Comparison of ENCODE assay signal across 28 mouse cellular contexts in the genomic region with DNA sequence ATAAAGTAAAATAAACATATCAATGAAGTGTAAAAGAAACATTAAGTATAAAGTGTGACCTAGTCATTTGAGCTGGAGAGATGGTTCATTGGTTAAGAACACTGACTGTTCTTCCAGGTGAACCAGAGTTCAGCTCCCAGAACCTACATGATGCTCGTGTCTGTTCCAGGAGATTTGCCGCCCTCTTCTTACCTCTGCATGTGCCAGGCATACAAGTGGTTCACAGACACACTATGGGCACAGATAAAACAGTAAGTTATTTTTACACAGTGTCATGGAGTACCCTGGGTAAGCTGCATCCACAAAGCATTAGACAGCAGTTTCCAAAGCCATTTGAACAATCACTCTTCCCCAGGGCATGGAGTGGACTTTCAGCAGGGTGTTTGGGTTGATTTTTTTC. TPM values are rescaled to one million over a fixed set of nuclear protein-coding genes. Genes with fewer than 3 reads are reported as not detected.
DNase-seq lines count a peak whose midpoint lies in the region; ATAC-seq lines count a peak whose summit lies in the region.
"Had no signal": no experiment of that assay in that cellular context is flagged by ENCODE, and none has a peak within 500 bp of the region (broad histone marks: within the 10 kb centered on the region; RNA-seq: fewer than 3 reads in every experiment).

No protein-coding gene starts in this region.

- intact Hi-C loops in heart, postnatal 36 days (cut with DNase I) = no loop called here

- H3K27ac ChIP-seq in heart, embryonic 10.5 days = peak overlapping the region; percentile 16; the same call in 1 of the 2 replicates
- peak overlapping the region; percentile 92 for H3K27ac ChIP-seq in liver, embryonic 15.5 days (replicated peaks)
- H3K27ac ChIP-seq: embryonic facial prominence, embryonic 13.5 days; forebrain, embryonic 13.5 days; hindbrain, embryonic 12.5 days; hindbrain, postnatal 0 days; intestine, embryonic 15.5 days; kidney, postnatal 0 days; stomach, postnatal 0 days had no signal

- peak overlapping the region; percentile 45 for H3K4me2 ChIP-seq in liver, embryonic 15.5 days
- H3K4me2 ChIP-seq: embryonic facial prominence, embryonic 13.5 days; forebrain, embryonic 13.5 days; hindbrain, embryonic 12.5 days; intestine, embryonic 15.5 days had no signal

- peaks cover 19% of the 10 kb centered on the region for H3K4me1 ChIP-seq in heart, embryonic 10.5 days
- H3K4me1 ChIP-seq in liver, embryonic 15.5 days (replicated peaks) = peaks cover 72% of the 10 kb centered on the region

- H3K36me3 ChIP-seq in heart, embryonic 10.5 days = no peaks in the 10 kb centered on the region
- H3K36me3 ChIP-seq in liver, embryonic 15.5 days (replicated peaks) = no peaks in the 10 kb centered on the region
- H3K36me3 ChIP-seq: embryonic facial prominence, embryonic 13.5 days; hindbrain, embryonic 12.5 days; intestine, embryonic 15.5 days had no signal

- DNase-seq in heart, embryonic 10.5 days (ENCODE audit: low spot score) = no peak
- no peak for DNase-seq in heart, postnatal 36 days
- DNase-seq in c-Kit-negative CD71-positive TER-119-positive erythroid progenitor cells, embryonic 14.5 days (ENCODE audit: low read depth, low spot score) = peak; percentile 55
- DNase-seq in liver = peak; percentile 59
- no peak for DNase-seq in adrenal gland, adult 8-10 months
- DNase-seq: adrenal gland, postnatal 36 days; cerebellum, adult 9-11 months; embryo, embryonic 11 days; gastrocnemius, postnatal 25 days; heart, adult 11 months; kidney, adult 8-10 months; kidney, postnatal 4 days; lung, postnatal 36 days; midbrain, embryonic 14.5 days; right cerebral cortex, postnatal 4 days; thymus, adult 18-20 months; thymus, postnatal 25 days had no signal

- H3K9ac ChIP-seq in liver, embryonic 15.5 days = no peak overlapping the region
- H3K9ac ChIP-seq: embryonic facial prominence, embryonic 13.5 days; forebrain, embryonic 13.5 days; hindbrain, embryonic 12.5 days; intestine, embryonic 15.5 days had no signal

- no peak overlapping the region for H3K4me3 ChIP-seq in heart, embryonic 10.5 days
- H3K4me3 ChIP-seq in liver, embryonic 15.5 days (replicated peaks) = no peak overlapping the region
- H3K4me3 ChIP-seq: embryonic facial prominence, embryonic 13.5 days; forebrain, embryonic 13.5 days; hindbrain, embryonic 12.5 days; intestine, embryonic 15.5 days; megakaryocyte, embryonic 14.5 days had no signal

- peak; percentile 49 for ATAC-seq in liver, embryonic 15.5 days (ENCODE audit: insufficient read depth)
- ATAC-seq in megakaryocyte progenitor cell, adult 5-6 weeks (replicated peaks; ENCODE audit: poor library complexity) = no peak
- ATAC-seq in CD4-positive, CD25-positive, alpha-beta regulatory T cell, adult 4 months = no peak
- ATAC-seq: forebrain, embryonic 13.5 days; hindbrain, postnatal 0 days had no signal

- no peaks in the 10 kb centered on the region for H3K9me3 ChIP-seq in heart, embryonic 10.5 days
- 0 out of 2 replicates have a peak, but pooled peaks cover 4% of the 10 kb centered on the region for H3K9me3 ChIP-seq in liver, embryonic 15.5 days (replicated peaks)
- H3K9me3 ChIP-seq: embryonic facial prominence, embryonic 13.5 days; forebrain, embryonic 13.5 days; hindbrain, embryonic 12.5 days; intestine, embryonic 15.5 days; megakaryocyte, embryonic 14.5 days had no signal

- WGBS in heart, embryonic 10.5 days = 72% methylated on average over 2 of the region's 2 CpGs
- WGBS in liver, embryonic 15.5 days (ENCODE audit: insufficient replicate concordance) = 34% methylated on average over 2 of the region's 2 CpGs

- peaks cover 57% of the 10 kb centered on the region for H3K27me3 ChIP-seq in heart, embryonic 10.5 days (ENCODE audit: insufficient read depth, poor library complexity, severe bottlenecking)
- peaks cover 42% of the 10 kb centered on the region for H3K27me3 ChIP-seq in liver, embryonic 15.5 days

RNA-seq across cellular contexts. Expression of gene Reln, which starts 3.2 kb away (rescaled TPM):
- polyA plus RNA-seq in heart, embryonic 10.5 days (2016; fragmentation: Nextera tagmentation; extraction: Ambion mirVana) = 2.7 and 16.9 TPM in 2 replicates
- 1 to 10 TPM; 3.0 to 4.2 TPM for total RNA-seq in heart, postnatal 36 days (2021)
- 18.7 and 26.2 TPM in 2 replicates for polyA plus RNA-seq in liver, embryonic 15.5 days (2015; fragmentation: Nextera tagmentation; extraction: Ambion mirVana)
- total RNA-seq in megakaryocyte progenitor cell, adult 5-6 weeks (2015) = 0.15 TPM in 1 of 2 replicates, not detected in the other
- total RNA-seq in megakaryocyte progenitor cell, adult 5-6 weeks (2017) = not detected in 2 replicates
- total RNA-seq in adrenal gland, adult 8-10 months (2022) = 1 to 10 TPM in 2 of 4 experiments, under 1 TPM in 2; 0.83 to 2.4 (median 1.4) TPM
- polyA plus RNA-seq in CD4-positive, CD25-positive, alpha-beta regulatory T cell, adult 4 months (2017; shearing (Covaris generic)) = under 1 TPM in 1 of 2 experiments, not detected in 1; 0.24 TPM

Comparison
In these comparisons a context has a peak if more than half of its experiments do, and no peak if none do; other contexts are left out.
1. DNase-seq: peak in c-Kit-negative CD71-positive TER-119-positive erythroid progenitor cells, embryonic 14.5 days (single experiment) and liver (single experiment); none in heart, embryonic 10.5 days (single experiment), heart, postnatal 36 days (0 of 2) and adrenal gland, adult 8-10 months (single experiment).